Mouse (Mus musculus) embryonic fibroblast, embryonic 13.5 days (primary cell): ENCODE results near the gene Erlin1. TPM values are rescaled to one million over a fixed set of nuclear protein-coding genes. Genes with fewer than 3 reads are reported as not detected.

ENCODE experiments used
- H3K27ac ChIP-seq: 2 replicates; pipeline ENCODE4 v1.5.1; 2012; ENCODE audit warnings: low read length, control low read depth, inconsistent platforms; ENCODE audit not compliant: insufficient read depth
- H3K4me1 ChIP-seq: 2 replicates; pipeline ENCODE4 v1.6.1; 2011; ENCODE audit warnings: low read length; ENCODE audit not compliant: control insufficient read depth, insufficient read depth
- H3K4me3 ChIP-seq: 2 replicates; pipeline ENCODE4 v1.5.1; 2011; ENCODE audit warnings: mild to moderate bottlenecking, control low read depth, low read length; ENCODE audit not compliant: insufficient read depth
- CTCF ChIP-seq: IDR thresholded peaks from 2 replicates; pipeline ENCODE4 v1.5.1; 2011; ENCODE audit warnings: mild to moderate bottlenecking, control low read depth, low read length, moderate library complexity, borderline replicate concordance; ENCODE audit not compliant: insufficient read depth
- POLR2A ChIP-seq: IDR thresholded peaks from 2 replicates; pipeline ENCODE4 v1.6.1; 2011; ENCODE audit warnings: low read depth, mild to moderate bottlenecking, control low read depth, low read length, moderate library complexity
- polyA plus RNA-seq: library from polyadenylated mRNA; stranded (reverse); fragments of >200 nt; gene quantifications from 2 replicates; pipeline ENCODE4 v1.2.4, GENCODE M21; 2011; ENCODE audit warnings: low read depth; ENCODE audit not compliant: missing spikeins, insufficient read length

Erlin1 gene
- 38.6 and 49.2 TPM in 2 replicates for polyA plus RNA-seq

- Histone ChIP-seq H3K4me1 (no peaks in the 10 kb centered on the region; the same call in 1 of the 2 replicates), H3K4me3 (peak within 1 kb of the TSS; percentile 73), H3K27ac (peak within 1 kb of the TSS; percentile 4; the same call in 1 of the 2 replicates)
- 0 out of 2 replicates have a peak, but pooled peaks have one; percentile 54 for TF ChIP-seq POLR2A
- TF ChIP-seq CTCF, result no peak
These were observed at the start of gene Erlin1 for GRCm38 (mm10) chr19:44069121-44069913. TSS of gene Erlin1 (minus strand) at chr19:44069785.

GRCm38 (mm10) chr19:44117793-44118192, 48.2 kb upstream of the Erlin1 start:
- Histone ChIP-seq H3K4me1 (no peaks in the 10 kb centered on the region), H3K27ac (no peak overlapping the region)
- TF ChIP-seq CTCF (no peak), POLR2A (no peak)

GRCm38 (mm10) chr19:44111706-44112105, 42.1 kb upstream of the Erlin1 start:
- TF ChIP-seq POLR2A (no peak), CTCF (no peak)

More at GRCm38 (mm10) chr19:44117793-44118192, 48.2 kb upstream of the Erlin1 start:
- no peak overlapping the region for H3K4me3 ChIP-seq

GRCm38 (mm10) chr19:44110356-44110755, 40.8 kb upstream of the Erlin1 start:
- H3K4me3 ChIP-seq, result no peak overlapping the region
- 0 out of 2 replicates have a peak, but pooled peaks cover 3% of the 10 kb centered on the region for H3K4me1 ChIP-seq
- TF ChIP-seq POLR2A, result no peak
- TF ChIP-seq CTCF, result no peak

More at GRCm38 (mm10) chr19:44111706-44112105, 42.1 kb upstream of the Erlin1 start:
- Histone ChIP-seq H3K4me1 (0 out of 2 replicates have a peak, but pooled peaks cover 3% of the 10 kb centered on the region), H3K27ac (no peak overlapping the region), H3K4me3 (no peak overlapping the region)

GRCm38 (mm10) chr19:44108996-44109395, 39.4 kb upstream of the Erlin1 start:
- H3K4me1 ChIP-seq, result 0 out of 2 replicates have a peak, but pooled peaks cover 3% of the 10 kb centered on the region
- no peak for TF ChIP-seq POLR2A
- no peak for TF ChIP-seq CTCF
- H3K27ac ChIP-seq, result no peak overlapping the region
- no peak overlapping the region for H3K4me3 ChIP-seq

More at GRCm38 (mm10) chr19:44110356-44110755, 40.8 kb upstream of the Erlin1 start:
- H3K27ac ChIP-seq, result no peak overlapping the region

GRCm38 (mm10) chr19:44107661-44108521, 38.3 kb upstream of the Erlin1 start:
- Histone ChIP-seq H3K4me3 (peak overlapping the region; percentile 44), H3K4me1 (peaks cover 3% of the 10 kb centered on the region; the same call in 1 of the 2 replicates), H3K27ac (peak overlapping the region; percentile 28)
- TF ChIP-seq CTCF (no peak), POLR2A (no peak; the same call in 1 of the 2 replicates)

GRCm38 (mm10) chr19:44106831-44107660, 37.5 kb upstream of the Erlin1 start, which contains the start of gene Chuk:
TSS of gene Chuk (minus strand) at chr19:44107480.
- peaks cover 3% of the 10 kb centered on the region; the same call in 1 of the 2 replicates for H3K4me1 ChIP-seq
- peak; percentile 82 for TF ChIP-seq POLR2A
- no peak for TF ChIP-seq CTCF
- H3K27ac ChIP-seq, result peak within 1 kb of the TSS; percentile 28
- H3K4me3 ChIP-seq, result peak within 1 kb of the TSS; percentile 93

GRCm38 (mm10) chr19:44104393-44104792, 34.8 kb upstream of the Erlin1 start:
- TF ChIP-seq CTCF (no peak), POLR2A (no peak)
- Histone ChIP-seq H3K4me3 (no peak overlapping the region), H3K27ac (no peak overlapping the region), H3K4me1 (peaks cover 3% of the 10 kb centered on the region; the same call in 1 of the 2 replicates)

GRCm38 (mm10) chr19:44103001-44103400, 33.4 kb upstream of the Erlin1 start:
- no peak overlapping the region for H3K27ac ChIP-seq
- peaks cover 2% of the 10 kb centered on the region; the same call in 1 of the 2 replicates for H3K4me1 ChIP-seq
- no peak overlapping the region for H3K4me3 ChIP-seq
- TF ChIP-seq POLR2A, result no peak
- TF ChIP-seq CTCF, result no peak
